Mouse (Mus musculus): ENCODE measurements around the gene Gga1. TPM values are rescaled to one million over a fixed set of nuclear protein-coding genes. Genes with fewer than 3 reads are reported as not detected.

Gga1 gene
- total RNA-seq, 1 experiment from 2014 or later, result 12.3 TPM

GRCm38 (mm10) chr15:78895741-78896140 lies 18.8 kb downstream of the Gga1 start:
- ATAC-seq (replicated peaks in 1 of 2; ENCODE audit: insufficient read depth in 1 of 2, low FRiP score in 2 of 2, low TSS enrichment in 1 of 2, low read depth in 1 of 2, poor library complexity in 2 of 2, severe bottlenecking in 2 of 2), result no peak

GRCm38 (mm10) chr15:78896149-78896548 lies 19.2 kb downstream of the Gga1 start:
- 0 out of 4 replicates have a peak, but pooled peaks of 1 of the 2 experiments have one; percentile 3 for ATAC-seq (replicated peaks in 1 of 2; ENCODE audit: insufficient read depth in 1 of 2, low FRiP score in 2 of 2, low TSS enrichment in 1 of 2, low read depth in 1 of 2, poor library complexity in 2 of 2, severe bottlenecking in 2 of 2)

- ATAC-seq (replicated peaks in 1 of 2; ENCODE audit: insufficient read depth in 1 of 2, low FRiP score in 2 of 2, low TSS enrichment in 1 of 2, low read depth in 1 of 2, poor library complexity in 2 of 2, severe bottlenecking in 2 of 2), result no peak
These were observed 20.5 kb downstream of the Gga1 start for GRCm38 (mm10) chr15:78897488-78897887.

GRCm38 (mm10) chr15:78898507-78899001 lies 21.6 kb downstream of the Gga1 start:
- ATAC-seq (replicated peaks in 1 of 2; ENCODE audit: insufficient read depth in 1 of 2, low FRiP score in 2 of 2, low TSS enrichment in 1 of 2, low read depth in 1 of 2, poor library complexity in 2 of 2, severe bottlenecking in 2 of 2), result no peak

GRCm38 (mm10) chr15:78899409-78899739 lies 22.4 kb downstream of the Gga1 start, which contains the start of gene Gm49510:
Gene Gm49510, plus strand, starts transcription at chr15:78899667.
- ATAC-seq (replicated peaks in 1 of 2; ENCODE audit: insufficient read depth in 1 of 2, low FRiP score in 2 of 2, low TSS enrichment in 1 of 2, low read depth in 1 of 2, poor library complexity in 2 of 2, severe bottlenecking in 2 of 2), result no peak

- ATAC-seq (replicated peaks in 1 of 2; ENCODE audit: insufficient read depth in 1 of 2, low FRiP score in 2 of 2, low TSS enrichment in 1 of 2, low read depth in 1 of 2, poor library complexity in 2 of 2, severe bottlenecking in 2 of 2), result peak in 1 of 2 experiments; percentile 10; a peak in 1 of 4 replicates
These were observed 23.0 kb downstream of the Gga1 start, which contains the start of gene Sh3bp1 for GRCm38 (mm10) chr15:78899740-78900584. Gene Sh3bp1, plus strand, starts transcription at chr15:78899768.

- 0 out of 4 replicates have a peak, but pooled peaks of 1 of the 2 experiments have one; percentile 9 for ATAC-seq (replicated peaks in 1 of 2; ENCODE audit: insufficient read depth in 1 of 2, low FRiP score in 2 of 2, low TSS enrichment in 1 of 2, low read depth in 1 of 2, poor library complexity in 2 of 2, severe bottlenecking in 2 of 2)
These were observed 23.8 kb downstream of the Gga1 start for GRCm38 (mm10) chr15:78900585-78901421.

- ATAC-seq (replicated peaks in 1 of 2; ENCODE audit: insufficient read depth in 1 of 2, low FRiP score in 2 of 2, low TSS enrichment in 1 of 2, low read depth in 1 of 2, poor library complexity in 2 of 2, severe bottlenecking in 2 of 2), result no peak
These were observed 24.4 kb downstream of the Gga1 start for GRCm38 (mm10) chr15:78901422-78901789.

- ATAC-seq (replicated peaks in 1 of 2; ENCODE audit: insufficient read depth in 1 of 2, low FRiP score in 2 of 2, low TSS enrichment in 1 of 2, low read depth in 1 of 2, poor library complexity in 2 of 2, severe bottlenecking in 2 of 2), result peak; percentile 48 to 78; a peak in 3 of 4 replicates
These were observed 26.3 kb downstream of the Gga1 start for GRCm38 (mm10) chr15:78903243-78903642.

GRCm38 (mm10) chr15:78908399-78908798 lies 31.4 kb downstream of the Gga1 start:
- no peak for ATAC-seq (replicated peaks in 1 of 2; ENCODE audit: insufficient read depth in 1 of 2, low FRiP score in 2 of 2, low TSS enrichment in 1 of 2, low read depth in 1 of 2, poor library complexity in 2 of 2, severe bottlenecking in 2 of 2)

- ATAC-seq (replicated peaks in 1 of 2; ENCODE audit: insufficient read depth in 1 of 2, low FRiP score in 2 of 2, low TSS enrichment in 1 of 2, low read depth in 1 of 2, poor library complexity in 2 of 2, severe bottlenecking in 2 of 2), result no peak
These were observed 32.0 kb downstream of the Gga1 start for GRCm38 (mm10) chr15:78908982-78909381.

GRCm38 (mm10) chr15:78912040-78912439 lies 35.0 kb downstream of the Gga1 start:
- ATAC-seq (replicated peaks in 1 of 2; ENCODE audit: insufficient read depth in 1 of 2, low FRiP score in 2 of 2, low TSS enrichment in 1 of 2, low read depth in 1 of 2, poor library complexity in 2 of 2, severe bottlenecking in 2 of 2), result no peak

GRCm38 (mm10) chr15:78913632-78914090 lies 36.7 kb downstream of the Gga1 start, which contains the start of gene Pdxp:
Gene Pdxp, plus strand, starts transcription at chr15:78913919.
- ATAC-seq (replicated peaks in 1 of 2; ENCODE audit: insufficient read depth in 1 of 2, low FRiP score in 2 of 2, low TSS enrichment in 1 of 2, low read depth in 1 of 2, poor library complexity in 2 of 2, severe bottlenecking in 2 of 2), result peak; percentile 87 to 92

GRCm38 (mm10) chr15:78914091-78914822 lies 37.3 kb downstream of the Gga1 start:
- ATAC-seq (replicated peaks in 1 of 2; ENCODE audit: insufficient read depth in 1 of 2, low FRiP score in 2 of 2, low TSS enrichment in 1 of 2, low read depth in 1 of 2, poor library complexity in 2 of 2, severe bottlenecking in 2 of 2), result no peak

GRCm38 (mm10) chr15:78914823-78915659 lies 38.1 kb downstream of the Gga1 start:
- ATAC-seq (replicated peaks in 1 of 2; ENCODE audit: insufficient read depth in 1 of 2, low FRiP score in 2 of 2, low TSS enrichment in 1 of 2, low read depth in 1 of 2, poor library complexity in 2 of 2, severe bottlenecking in 2 of 2), result no peak

GRCm38 (mm10) chr15:78915660-78916017 lies 38.6 kb downstream of the Gga1 start:
- ATAC-seq (replicated peaks in 1 of 2; ENCODE audit: insufficient read depth in 1 of 2, low FRiP score in 2 of 2, low TSS enrichment in 1 of 2, low read depth in 1 of 2, poor library complexity in 2 of 2, severe bottlenecking in 2 of 2), result peak; percentile 47 to 68
